Comparison of ENCODE assay signal across 13 mouse cellular contexts in the genomic region with DNA sequence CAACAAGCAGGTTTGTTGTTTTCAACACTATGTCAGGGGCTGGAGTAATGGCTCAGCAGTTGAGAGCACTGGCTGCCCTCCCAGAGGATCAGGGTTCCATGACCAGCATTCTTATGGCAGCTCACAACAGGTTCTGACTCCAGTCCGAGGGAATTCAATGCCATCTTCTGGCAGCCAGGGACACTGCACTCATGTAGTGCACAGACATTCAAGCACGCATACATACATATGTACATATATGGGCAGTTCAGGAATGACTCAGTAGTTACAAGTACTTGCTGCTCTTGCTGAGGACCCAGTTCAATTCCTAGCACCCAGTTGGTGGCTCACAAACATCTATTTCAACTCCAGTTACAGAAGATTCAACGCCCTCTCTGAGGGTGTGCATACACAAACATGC. TPM values are rescaled to one million over a fixed set of nuclear protein-coding genes. Genes with fewer than 3 reads are reported as not detected.
DNase-seq lines count a peak whose midpoint lies in the region; ATAC-seq and TF ChIP-seq lines count a peak whose summit lies in the region.
"Had no signal": no experiment of that assay in that cellular context is flagged by ENCODE, and none has a peak within 500 bp of the region (broad histone marks: within the 10 kb centered on the region; RNA-seq: fewer than 3 reads in every experiment).

No protein-coding gene starts in this region.

- H3K4me2 ChIP-seq in kidney, embryonic 14.5 days (replicated peaks; ENCODE audit: low read depth, low read length) = no peak overlapping the region
- no peak overlapping the region for H3K4me2 ChIP-seq in CH12.LX (ENCODE audit: insufficient read depth, low read depth, poor library complexity, severe bottlenecking)
- H3K4me2 ChIP-seq in liver, embryonic 16.5 days (ENCODE audit: low read depth, low read length) = no peak overlapping the region

- TF ChIP-seq EP300 in CH12.LX (IDR thresholded peaks at IDR 0.05; ENCODE audit: low read length) = no peak
- no peak for TF ChIP-seq EP300 in MEL (IDR thresholded peaks at IDR 0.05; ENCODE audit: low read depth in 1 of 2, low read length in 2 of 2)

- in situ Hi-C loops in CH12.LX (cut with MboI; ENCODE audit: low pct_ligation_motif_present, low pct_unique_long_range_greater_than_20kb, low sequenced_read_pairs) = loop anchor here (25.0 kb wide), 1 partner anchor 273 kb away; no protein-coding TSS in a partner anchor

- TF ChIP-seq RAD21 in CH12.LX (IDR thresholded peaks at IDR 0.05; ENCODE audit: low read depth, low read length) (peak; percentile 29), MEL (IDR thresholded peaks at IDR 0.05; ENCODE audit: low read depth, low read length) (0 out of 2 replicates have a peak, but pooled peaks have one; percentile 4)

- H3K4me3 ChIP-seq in kidney, embryonic 14.5 days (ENCODE audit: low read length) = no peak overlapping the region
- H3K4me3 ChIP-seq in CH12.LX (replicated peaks in 1 of 3; ENCODE audit: low read depth in 2 of 3, low read length in 2 of 3, poor library complexity in 1 of 3) (no peak overlapping the region), MEL (ENCODE audit: control insufficient read depth in 1 of 2, insufficient read depth in 1 of 2, low read depth in 2 of 2, low read length in 2 of 2) (no peak overlapping the region)
- H3K4me3 ChIP-seq in liver, embryonic 16.5 days (ENCODE audit: low read depth, low read length) = no peak overlapping the region
- H3K4me3 ChIP-seq in midbrain, embryonic 10.5 days = no peak overlapping the region
- H3K4me3 ChIP-seq: forebrain, embryonic 10.5 days had no signal

- no peak overlapping the region for H3K27ac ChIP-seq in kidney, embryonic 14.5 days (ENCODE audit: low read depth, low read length)
- no peak overlapping the region for H3K27ac ChIP-seq in CH12.LX (ENCODE audit: insufficient read depth, low read depth)
- no peak overlapping the region for H3K27ac ChIP-seq in MEL (ENCODE audit: control insufficient read depth, low read depth, low read length)
- H3K27ac ChIP-seq in liver, embryonic 16.5 days (ENCODE audit: low read length) = no peak overlapping the region
- no peak overlapping the region for H3K27ac ChIP-seq in midbrain, embryonic 10.5 days (replicated peaks)
- H3K27ac ChIP-seq: forebrain, embryonic 10.5 days had no signal

- dilution Hi-C loops in CH12.LX (cut with MboI; ENCODE audit: extremely low pct_ligation_motif_present, extremely low pct_unique_long_range_greater_than_20kb, low sequenced_read_pairs) = no loop called here

- H3K27me3 ChIP-seq in kidney, embryonic 14.5 days (ENCODE audit: control insufficient read depth, insufficient read depth, low read length) = no peaks in the 10 kb centered on the region
- H3K27me3 ChIP-seq in CH12.LX (replicated peaks) (no peaks in the 10 kb centered on the region), MEL (ENCODE audit: control insufficient read depth in 1 of 2, insufficient read depth in 2 of 2, low read length in 2 of 2) (no peaks in the 10 kb centered on the region)
- H3K27me3 ChIP-seq in liver, embryonic 16.5 days (ENCODE audit: control insufficient read depth, insufficient read depth, low read depth, low read length) = no peaks in the 10 kb centered on the region
- no peaks in the 10 kb centered on the region for H3K27me3 ChIP-seq in midbrain, embryonic 10.5 days (ENCODE audit: low read depth, poor library complexity, severe bottlenecking)

- no peak for TF ChIP-seq POLR2A in CH12.LX (IDR thresholded peaks at IDR 0.05; ENCODE audit: low read depth, low read length)
- no peak for TF ChIP-seq POLR2A in MEL (IDR thresholded peaks at IDR 0.05; ENCODE audit: control insufficient read depth in 1 of 2, insufficient read depth in 1 of 2, low read depth in 1 of 2, low read length in 2 of 2, poor library complexity in 1 of 2)

- 94% methylated on average over 3 of the region's 3 CpGs for WGBS in kidney, embryonic 14.5 days
- WGBS in liver, embryonic 16.5 days (ENCODE audit: insufficient replicate concordance) = 79% methylated on average over 3 of the region's 3 CpGs
- 92% methylated on average over 3 of the region's 3 CpGs for WGBS in midbrain, embryonic 10.5 days

- H3K79me2 ChIP-seq in CH12.LX (replicated peaks; ENCODE audit: control insufficient read depth, extremely low read depth, insufficient read depth, poor library complexity, severe bottlenecking) (peaks cover 87% of the 10 kb centered on the region), MEL (ENCODE audit: control insufficient read depth, insufficient read depth, low read length, poor library complexity) (peaks cover 81% of the 10 kb centered on the region)

- no peak for ATAC-seq in kidney, embryonic 14.5 days (ENCODE audit: low FRiP score, low TSS enrichment)
- ATAC-seq in liver, embryonic 16.5 days (ENCODE audit: low read depth) = peak; percentile 37; the same call in 1 of the 2 replicates
- ATAC-seq: hindbrain, embryonic 16.5 days had no signal

- TF ChIP-seq CTCF in CH12.LX (conservative IDR thresholded peaks at IDR 0.05 in 1 of 2, IDR thresholded peaks at IDR 0.05 in 1 of 2; ENCODE audit: low read depth in 2 of 2, low read length in 2 of 2) (peak; percentile 11 to 32; a peak in 2 of 4 replicates), MEL (IDR thresholded peaks at IDR 0.05 in 2 of 3, conservative IDR thresholded peaks at IDR 0.05 in 1 of 3; ENCODE audit: control insufficient read depth in 1 of 3, insufficient read depth in 1 of 3, low read depth in 2 of 3, low read length in 3 of 3, poor library complexity in 1 of 3, severe bottlenecking in 1 of 3) (peak in 2 of 3 experiments; percentile 6 to 36; a peak in 2 of 6 replicates)

- no peaks in the 10 kb centered on the region for H3K9me3 ChIP-seq in kidney, embryonic 14.5 days (ENCODE audit: control insufficient read depth, low read length)
- H3K9me3 ChIP-seq in CH12.LX (replicated peaks; ENCODE audit: low read length) = no peaks in the 10 kb centered on the region
- no peaks in the 10 kb centered on the region for H3K9me3 ChIP-seq in MEL (replicated peaks; ENCODE audit: insufficient read depth, low read length)
- no peaks in the 10 kb centered on the region for H3K9me3 ChIP-seq in liver, embryonic 16.5 days (replicated peaks; ENCODE audit: control insufficient read depth, low read length)
- H3K9me3 ChIP-seq in midbrain, embryonic 10.5 days (replicated peaks) = no peaks in the 10 kb centered on the region
- H3K9me3 ChIP-seq: forebrain, embryonic 10.5 days had no signal

- H3K9ac ChIP-seq in kidney, embryonic 14.5 days (ENCODE audit: low read depth, low read length) = no peak overlapping the region
- H3K9ac ChIP-seq in CH12.LX (ENCODE audit: insufficient read depth, low read depth) (no peak overlapping the region), MEL (ENCODE audit: control insufficient read depth, low read depth, low read length, poor library complexity, severe bottlenecking) (no peak overlapping the region)
- H3K9ac ChIP-seq in liver, embryonic 16.5 days (ENCODE audit: low read depth, low read length) = no peak overlapping the region

- H3K4me1 ChIP-seq in kidney, embryonic 14.5 days (ENCODE audit: control insufficient read depth, insufficient read depth, low read length) = peaks cover 10% of the 10 kb centered on the region
- peaks cover 13 to 82% of the 10 kb centered on the region in 2 experiments for H3K4me1 ChIP-seq in CH12.LX (ENCODE audit: control insufficient read depth in 1 of 2, insufficient read depth in 2 of 2)
- peaks cover 9 to 14% of the 10 kb centered on the region in 2 experiments for H3K4me1 ChIP-seq in MEL (ENCODE audit: control insufficient read depth in 1 of 2, insufficient read depth in 2 of 2, low read length in 2 of 2)
- H3K4me1 ChIP-seq in liver, embryonic 16.5 days (ENCODE audit: control insufficient read depth, low read depth, low read length) = peaks cover 20% of the 10 kb centered on the region
- H3K4me1 ChIP-seq in midbrain, embryonic 10.5 days = peaks cover 6% of the 10 kb centered on the region; the same call in 1 of the 2 replicates

- peak; percentile 29 to 59 for DNase-seq in kidney, postnatal 36 days
- DNase-seq in CH12.LX (ENCODE audit: extremely low read depth) = no peak
- peak; percentile 41 for DNase-seq in MEL (ENCODE audit: low read depth, low spot score)
- no peak for DNase-seq in urinary bladder, postnatal 4 days (ENCODE audit: low spot score in 2 of 2)
- no peak for DNase-seq in midbrain, embryonic 10.5 days (ENCODE audit: low spot score)
- DNase-seq: adrenal gland, adult 8-10 months; cerebellum, postnatal 36 days; gastrocnemius, postnatal 25 days; lung, adult 18-20 months had no signal

- H3K36me3 ChIP-seq in kidney, embryonic 14.5 days (ENCODE audit: control insufficient read depth, insufficient read depth, low read length) = no peaks in the 10 kb centered on the region
- H3K36me3 ChIP-seq in CH12.LX (replicated peaks in 1 of 2; ENCODE audit: control insufficient read depth in 1 of 2, insufficient read depth in 1 of 2, low read length in 1 of 2) = peaks cover 0 to 32% of the 10 kb centered on the region in 2 experiments
- peaks cover 0 to 25% of the 10 kb centered on the region in 2 experiments; a peak in 3 of 4 replicates for H3K36me3 ChIP-seq in MEL (ENCODE audit: control insufficient read depth in 1 of 2, insufficient read depth in 2 of 2, low read length in 2 of 2)
- no peaks in the 10 kb centered on the region for H3K36me3 ChIP-seq in liver, embryonic 16.5 days (ENCODE audit: control insufficient read depth, insufficient read depth)
- H3K36me3 ChIP-seq in midbrain, embryonic 10.5 days = peaks cover 5% of the 10 kb centered on the region; the same call in 1 of the 2 replicates
- H3K36me3 ChIP-seq: forebrain, embryonic 10.5 days had no signal

RNA-seq across cellular contexts. Expression of gene Rap1b, which starts 6.9 kb away (rescaled TPM):
- polyA plus RNA-seq in kidney, embryonic 14.5 days (2014; fragmentation: Nextera tagmentation; extraction: Ambion mirVana) = 139 and 176 TPM in 2 replicates
- total RNA-seq in CH12.LX (2012; rRNA removed) (37.0 and 49.8 TPM in 2 replicates), CH12.LX (2014; rRNA removed) (205 and 225 TPM in 2 replicates), MEL (2012; rRNA removed) (42.3 and 47.4 TPM in 2 replicates)
- polyA plus RNA-seq in CH12.LX (2012; ENCODE audit: insufficient read length, low read depth) (186 and 214 TPM in 2 replicates), MEL (2012; ENCODE audit: insufficient read depth in 1 of 2, insufficient read length in 2 of 2, low read depth in 1 of 2, low replicate concordance in 2 of 2, missing spikeins in 1 of 2) (10 to 100 TPM; 83.3 to 89.1 TPM)
- 87.0 and 91.8 TPM in 2 replicates for polyA plus RNA-seq in liver, embryonic 16.5 days (2015; fragmentation: Nextera tagmentation; extraction: Ambion mirVana)
- polyA plus RNA-seq in midbrain, embryonic 10.5 days (2016; fragmentation: Nextera tagmentation; extraction: Ambion mirVana) = 144 and 146 TPM in 2 replicates

RNA-seq across cellular contexts. Expression of gene Nup107, which starts 46.4 kb away (rescaled TPM):
- 48.6 and 77.5 TPM in 2 replicates for polyA plus RNA-seq in kidney, embryonic 14.5 days (2014; fragmentation: Nextera tagmentation; extraction: Ambion mirVana)
- total RNA-seq in CH12.LX (2012; rRNA removed) (47.7 and 58.1 TPM in 2 replicates), CH12.LX (2014; rRNA removed) (87.7 and 97.0 TPM in 2 replicates), MEL (2012; rRNA removed) (77.8 and 80.2 TPM in 2 replicates)
- polyA plus RNA-seq in CH12.LX (2012; ENCODE audit: insufficient read length, low read depth) (77.7 and 82.0 TPM in 2 replicates), MEL (2012; ENCODE audit: insufficient read depth in 1 of 2, insufficient read length in 2 of 2, low read depth in 1 of 2, low replicate concordance in 2 of 2, missing spikeins in 1 of 2) (10 to 100 TPM in 1 of 2 experiments, not detected in 1; 91.6 TPM)
- polyA plus RNA-seq in liver, embryonic 16.5 days (2015; fragmentation: Nextera tagmentation; extraction: Ambion mirVana) = 30.0 and 30.3 TPM in 2 replicates
- polyA plus RNA-seq in midbrain, embryonic 10.5 days (2016; fragmentation: Nextera tagmentation; extraction: Ambion mirVana) = 95.5 and 104 TPM in 2 replicates

Comparison
In these comparisons a context has a peak if more than half of its experiments do, and no peak if none do; other contexts are left out.
1. DNase-seq: peak in kidney, postnatal 36 days (2 of 2) and MEL (single experiment); none in CH12.LX (single experiment), urinary bladder, postnatal 4 days (0 of 2) and midbrain, embryonic 10.5 days (single experiment).